Mouse (Mus musculus) CH12.LX (cell line): ENCODE measurements at regions not wholly inside any gene's neighbourhood (a gene's known extent, or its start where the extent isn't known, plus 50 kb on each side); places are given as distances from the start of the nearest gene placed in this dataset.

ENCODE experiments used
- CTCF ChIP-seq, 2 experiments: IDR thresholded peaks in 1 of 2; conservative IDR thresholded peaks in 1 of 2; 2 replicates each; pipeline ENCODE4 v1.5.1; 2011 to 2012; ENCODE audit warnings: low read depth in 2 of 2, low read length in 2 of 2, improper control_type of control experiment in 1 of 2, inconsistent platforms in 1 of 2, mild to moderate bottlenecking in 1 of 2, moderate library complexity in 1 of 2
- EP300 ChIP-seq: IDR thresholded peaks from 2 replicates; pipeline ENCODE4 v1.6.1; 2011; ENCODE audit warnings: low read length, improper control_type of control experiment
- MAZ ChIP-seq: IDR thresholded peaks from 2 replicates; pipeline ENCODE4 v1.6.1; 2012; ENCODE audit warnings: low read depth, mild to moderate bottlenecking, inconsistent platforms, low read length, improper control_type of control experiment, moderate library complexity
- TBP ChIP-seq: conservative IDR thresholded peaks from 2 replicates; pipeline ENCODE4 v1.6.1; 2011; ENCODE audit warnings: low read depth, low read length, improper control_type of control experiment

DNA sequence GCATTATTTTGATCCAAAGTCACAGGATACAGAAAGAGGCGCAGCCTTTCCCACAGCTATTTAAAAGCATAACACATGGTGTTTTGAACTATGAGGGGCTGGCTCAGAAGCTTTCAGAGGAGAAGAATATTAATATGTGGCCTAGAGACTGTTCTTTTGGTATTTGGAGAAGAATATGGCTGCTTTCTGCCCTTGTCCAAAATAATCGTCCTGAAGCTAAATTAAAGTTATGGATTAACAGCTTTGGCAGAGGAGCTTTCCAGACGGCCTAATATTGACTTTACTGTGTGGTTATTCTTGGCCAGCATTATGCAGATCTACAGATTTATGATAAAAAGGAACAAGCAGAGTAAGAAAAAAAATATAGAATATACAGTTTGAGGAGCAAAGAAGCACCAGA is 222.4 kb upstream of the Tmprss15 start:
- TF ChIP-seq TBP (no peak), EP300 (no peak), CTCF (conservative IDR thresholded peaks at IDR 0.05 in 1 of 2, IDR thresholded peaks at IDR 0.05 in 1 of 2; ENCODE audit: low read depth in 2 of 2, low read length in 2 of 2) (no peak), MAZ (no peak)
